Comparison of ENCODE assay signal across 11 mouse cellular contexts in the genomic region with DNA sequence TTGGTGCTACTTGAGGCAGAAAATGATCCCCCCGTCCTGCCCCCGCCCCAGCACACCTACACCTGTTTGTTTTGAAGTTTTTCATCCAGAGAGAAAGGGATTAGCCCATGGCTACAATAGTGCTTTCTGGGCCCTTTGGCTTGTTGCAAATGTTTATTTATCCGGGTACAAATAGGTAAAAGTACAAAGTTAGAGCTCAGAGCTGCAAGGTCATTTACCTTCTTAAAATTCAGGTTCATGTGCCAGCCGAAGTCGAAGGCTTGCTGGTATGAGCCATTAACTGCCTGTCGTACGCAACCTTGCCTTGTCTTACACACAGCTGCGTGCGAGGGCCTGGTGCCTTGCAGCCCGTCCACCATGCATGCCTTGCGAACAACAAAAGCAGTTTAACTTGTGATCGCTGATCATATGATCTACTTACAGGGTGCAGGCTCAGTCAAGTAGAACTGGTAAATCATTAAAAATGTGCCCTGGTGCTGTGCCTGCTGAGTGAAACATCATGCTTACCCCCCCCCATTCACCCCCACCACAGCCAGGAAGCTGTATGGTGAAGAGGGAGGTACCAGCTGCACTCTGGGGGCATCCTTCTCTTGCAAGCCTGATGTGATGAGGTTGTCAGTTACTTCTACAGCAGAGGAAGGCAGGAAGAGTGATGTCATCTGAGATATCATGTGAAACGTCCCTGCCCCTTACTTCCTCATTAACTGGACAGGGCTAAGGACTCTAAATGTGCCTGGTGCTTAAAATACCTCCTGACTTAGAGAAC.
DNase-seq lines count a peak whose midpoint lies in the region; ATAC-seq and TF ChIP-seq lines count a peak whose summit lies in the region.
"Had no signal": no experiment of that assay in that cellular context is flagged by ENCODE, and none has a peak within 500 bp of the region (broad histone marks: within the 10 kb centered on the region; RNA-seq: fewer than 3 reads in every experiment).

No protein-coding gene starts in this region.

- H3K4me2 ChIP-seq in forebrain, postnatal 0 days (ENCODE audit: low read depth): no peak overlapping the region
- peak overlapping the region; percentile 13; the same call in 1 of the 2 replicates for H3K4me2 ChIP-seq in kidney, embryonic 16.5 days (replicated peaks; ENCODE audit: low read depth, low read length)

- H3K9ac ChIP-seq in forebrain, postnatal 0 days: no peak overlapping the region
- H3K9ac ChIP-seq in kidney, embryonic 16.5 days (replicated peaks; ENCODE audit: low read length): peak overlapping the region; percentile 32

- no peak for ATAC-seq in forebrain, postnatal 0 days
- ATAC-seq in kidney, embryonic 16.5 days (ENCODE audit: low FRiP score, low TSS enrichment): peak; percentile 96
- ATAC-seq: hindbrain, embryonic 16.5 days; midbrain, embryonic 16.5 days had no signal

- H3K27me3 ChIP-seq in forebrain, embryonic 10.5 days (ENCODE audit: poor library complexity, severe bottlenecking): peaks cover 13% of the 10 kb centered on the region
- no peaks in the 10 kb centered on the region; the same call in 1 of the 2 replicates for H3K27me3 ChIP-seq in forebrain, postnatal 0 days (ENCODE audit: insufficient read depth, low read length)
- no peaks in the 10 kb centered on the region for H3K27me3 ChIP-seq in thymus, adult 2 months (ENCODE audit: control insufficient read depth, insufficient read depth, low read length)
- H3K27me3 ChIP-seq in kidney, embryonic 16.5 days (ENCODE audit: insufficient read depth, low read length): no peaks in the 10 kb centered on the region

- DNase-seq in forebrain, embryonic 10.5 days (ENCODE audit: extremely low spot score, low spot score): no peak
- no peak for DNase-seq in forebrain, postnatal 0 days
- DNase-seq in thymus, postnatal 0 days (ENCODE audit: low spot score): peak; percentile 14
- no peak for DNase-seq in thymus, adult 2 months
- peak; percentile 11 for DNase-seq in thymus, postnatal 4 days
- DNase-seq in right cerebral cortex, postnatal 10 days (ENCODE audit: low spot score in 2 of 2): no peak
- no peak for DNase-seq in adrenal gland, adult (ENCODE audit: inconsistent age in 2 of 2, low spot score in 1 of 2)

- peak overlapping the region; percentile 4; the same call in 1 of the 2 replicates for H3K27ac ChIP-seq in forebrain, embryonic 10.5 days
- H3K27ac ChIP-seq in forebrain, postnatal 0 days (ENCODE audit: low read depth, low read length): no peak overlapping the region
- H3K27ac ChIP-seq in thymus, adult 2 months (ENCODE audit: control insufficient read depth, insufficient read depth, low read length): no peak overlapping the region
- H3K27ac ChIP-seq in kidney, embryonic 16.5 days (ENCODE audit: low read length): peak overlapping the region; percentile 91

- no peaks in the 10 kb centered on the region for H3K36me3 ChIP-seq in forebrain, embryonic 10.5 days (replicated peaks)
- H3K36me3 ChIP-seq in forebrain, postnatal 0 days (ENCODE audit: insufficient read depth): no peaks in the 10 kb centered on the region
- H3K36me3 ChIP-seq in thymus, adult 2 months (ENCODE audit: control insufficient read depth, insufficient read depth, low read length): no peaks in the 10 kb centered on the region
- H3K36me3 ChIP-seq in kidney, embryonic 16.5 days (ENCODE audit: insufficient read depth, low read length): no peaks in the 10 kb centered on the region

- H3K9me3 ChIP-seq in forebrain, embryonic 10.5 days: no peaks in the 10 kb centered on the region
- H3K9me3 ChIP-seq in forebrain, postnatal 0 days (ENCODE audit: low read length): no peaks in the 10 kb centered on the region
- H3K9me3 ChIP-seq in kidney, embryonic 16.5 days (ENCODE audit: low read length): no peaks in the 10 kb centered on the region

- H3K4me3 ChIP-seq in forebrain, embryonic 10.5 days: no peak overlapping the region
- H3K4me3 ChIP-seq in forebrain, postnatal 0 days (ENCODE audit: low read depth, low read length): no peak overlapping the region
- no peak overlapping the region for H3K4me3 ChIP-seq in thymus, adult 2 months (ENCODE audit: control insufficient read depth, insufficient read depth, low read length)
- no peak overlapping the region for H3K4me3 ChIP-seq in kidney, embryonic 16.5 days (ENCODE audit: low read length)
- H3K4me3 ChIP-seq: erythroblast, embryonic 14.5 days had no signal

- H3K4me1 ChIP-seq in forebrain, embryonic 10.5 days: peaks cover 18% of the 10 kb centered on the region
- no peaks in the 10 kb centered on the region for H3K4me1 ChIP-seq in forebrain, postnatal 0 days (ENCODE audit: insufficient read depth)
- H3K4me1 ChIP-seq in thymus, adult 2 months (replicated peaks; ENCODE audit: control insufficient read depth, insufficient read depth, low read length): no peaks in the 10 kb centered on the region
- peaks cover 29% of the 10 kb centered on the region for H3K4me1 ChIP-seq in kidney, embryonic 16.5 days (ENCODE audit: insufficient read depth, low read length)

- 74% methylated on average over 13 of the region's 13 CpGs for WGBS in forebrain, embryonic 10.5 days
- 67% methylated on average over 13 of the region's 13 CpGs for WGBS in forebrain, postnatal 0 days
- WGBS in thymus, adult 2 months: 82% methylated on average over 13 of the region's 13 CpGs
- WGBS in kidney, embryonic 16.5 days: 37% methylated on average over 13 of the region's 13 CpGs

- TF ChIP-seq POLR2A in thymus, adult 2 months (IDR thresholded peaks at IDR 0.05; ENCODE audit: control insufficient read depth, extremely low read depth, insufficient read depth, low read length, poor library complexity): no peak

- no peak for TF ChIP-seq CTCF in forebrain, postnatal 0 days (IDR thresholded peaks at IDR 0.05; ENCODE audit: low read depth)
- no peak for TF ChIP-seq CTCF in thymus, adult 2 months (IDR thresholded peaks at IDR 0.05; ENCODE audit: borderline replicate concordance, control insufficient read depth, extremely low read depth, insufficient read depth, low read length, poor library complexity)

Comparison
In these comparisons a context has a peak if more than half of its experiments do, and no peak if none do; other contexts are left out.
1. DNase-seq: peak in thymus, postnatal 0 days (single experiment) and thymus, postnatal 4 days (single experiment); none in forebrain, embryonic 10.5 days (single experiment), forebrain, postnatal 0 days (single experiment), thymus, adult 2 months (single experiment), right cerebral cortex, postnatal 10 days (0 of 2) and adrenal gland, adult (0 of 2).
2. H3K27ac ChIP-seq: peak in forebrain, embryonic 10.5 days (single experiment) and kidney, embryonic 16.5 days (single experiment); none in forebrain, postnatal 0 days (single experiment) and thymus, adult 2 months (single experiment).